Mouse (Mus musculus): ENCODE measurements around the gene Rmnd5b. TPM values are rescaled to one million over a fixed set of nuclear protein-coding genes. Genes with fewer than 3 reads are reported as not detected.

Gene Rmnd5b
- polyA plus RNA-seq (2015; fragmentation: Nextera tagmentation; extraction: Ambion mirVana), result 80.0 and 82.7 TPM in 2 replicates

DNA sequence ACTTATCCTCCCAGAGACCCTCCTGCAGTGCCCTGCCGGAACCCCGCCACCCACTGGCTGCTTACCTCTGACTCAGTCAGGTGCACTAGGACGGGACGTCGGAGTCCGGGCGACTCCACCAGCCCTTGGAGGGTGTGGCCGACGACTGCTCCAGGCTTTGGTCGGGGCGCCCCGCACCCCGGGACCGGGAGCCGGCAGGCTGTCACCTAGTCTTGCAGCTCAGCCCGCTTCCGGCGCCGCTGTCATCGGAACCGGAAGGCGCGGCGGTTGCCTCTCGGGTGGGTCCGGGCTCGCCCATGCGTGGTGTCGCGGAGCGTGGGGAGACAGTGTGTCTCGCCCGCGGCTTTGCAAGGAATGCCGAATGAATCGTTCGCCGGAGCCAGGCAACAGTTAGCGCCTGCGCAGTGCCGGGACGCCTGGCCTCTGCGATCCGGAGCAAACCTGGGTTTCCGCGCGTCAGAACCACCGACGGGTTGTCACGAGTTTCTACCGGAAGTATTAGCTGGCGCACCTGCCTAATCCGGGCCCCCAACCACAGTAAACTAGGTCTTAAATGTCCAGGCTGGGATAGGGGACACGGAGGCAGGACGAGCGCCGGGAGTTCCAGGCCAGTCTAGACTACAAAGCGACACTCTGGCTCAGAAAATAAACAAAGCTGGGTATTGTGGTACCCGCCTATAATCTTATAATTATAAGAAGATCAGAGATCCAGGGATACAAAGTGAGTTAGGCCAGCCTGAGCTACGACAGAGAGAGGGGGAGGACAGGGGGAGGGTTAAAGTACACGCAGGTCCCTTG, at the start of gene Rmnd5b:
TSS of gene Rmnd5b (minus strand) at position 372 of the 798 bp plus-strand sequence.
- peaks cover 15% of the 10 kb centered on the region for H3K4me1 ChIP-seq (ENCODE audit: control insufficient read depth, insufficient read depth, low read length)
- peak; percentile 94 for ATAC-seq
- peak within 1 kb of the TSS; percentile 75 for H3K4me3 ChIP-seq (ENCODE audit: low read depth, low read length)
- no peaks in the 10 kb centered on the region for H3K27me3 ChIP-seq (ENCODE audit: control insufficient read depth, insufficient read depth, low read depth, low read length)
- no peaks in the 10 kb centered on the region for H3K36me3 ChIP-seq (ENCODE audit: control insufficient read depth, insufficient read depth, low read length)
- under 1% methylated on average over 59 of the region's 61 CpGs for WGBS
- peak within 1 kb of the TSS; percentile 82 for H3K9ac ChIP-seq (ENCODE audit: low read depth, low read length)
- H3K27ac ChIP-seq (ENCODE audit: low read length), result peak within 1 kb of the TSS; percentile 79
- no peaks in the 10 kb centered on the region for H3K9me3 ChIP-seq (replicated peaks; ENCODE audit: control insufficient read depth, low read length, poor library complexity, severe bottlenecking)
- peak within 1 kb of the TSS; percentile 78 for H3K4me2 ChIP-seq (ENCODE audit: low read length)

GRCm38 (mm10) chr11:51681976-51682374, 46.3 kb upstream of the Rmnd5b start:
- no peaks in the 10 kb centered on the region for H3K27me3 ChIP-seq (ENCODE audit: control insufficient read depth, insufficient read depth, low read depth, low read length)
- no peaks in the 10 kb centered on the region for H3K9me3 ChIP-seq (replicated peaks; ENCODE audit: control insufficient read depth, low read length, poor library complexity, severe bottlenecking)
- H3K36me3 ChIP-seq (ENCODE audit: control insufficient read depth, insufficient read depth, low read length), result peaks cover 3% of the 10 kb centered on the region; the same call in 1 of the 2 replicates
- WGBS, result 46% methylated on average over 8 of the region's 8 CpGs
- peaks cover 2% of the 10 kb centered on the region; the same call in 1 of the 2 replicates for H3K4me1 ChIP-seq (ENCODE audit: control insufficient read depth, insufficient read depth, low read length)
- no peak overlapping the region for H3K4me3 ChIP-seq (ENCODE audit: low read depth, low read length)
- no peak overlapping the region for H3K27ac ChIP-seq (ENCODE audit: low read length)
- ATAC-seq, result no peak
- H3K9ac ChIP-seq (ENCODE audit: low read depth, low read length), result no peak overlapping the region
- H3K4me2 ChIP-seq (ENCODE audit: low read length), result no peak overlapping the region

DNA sequence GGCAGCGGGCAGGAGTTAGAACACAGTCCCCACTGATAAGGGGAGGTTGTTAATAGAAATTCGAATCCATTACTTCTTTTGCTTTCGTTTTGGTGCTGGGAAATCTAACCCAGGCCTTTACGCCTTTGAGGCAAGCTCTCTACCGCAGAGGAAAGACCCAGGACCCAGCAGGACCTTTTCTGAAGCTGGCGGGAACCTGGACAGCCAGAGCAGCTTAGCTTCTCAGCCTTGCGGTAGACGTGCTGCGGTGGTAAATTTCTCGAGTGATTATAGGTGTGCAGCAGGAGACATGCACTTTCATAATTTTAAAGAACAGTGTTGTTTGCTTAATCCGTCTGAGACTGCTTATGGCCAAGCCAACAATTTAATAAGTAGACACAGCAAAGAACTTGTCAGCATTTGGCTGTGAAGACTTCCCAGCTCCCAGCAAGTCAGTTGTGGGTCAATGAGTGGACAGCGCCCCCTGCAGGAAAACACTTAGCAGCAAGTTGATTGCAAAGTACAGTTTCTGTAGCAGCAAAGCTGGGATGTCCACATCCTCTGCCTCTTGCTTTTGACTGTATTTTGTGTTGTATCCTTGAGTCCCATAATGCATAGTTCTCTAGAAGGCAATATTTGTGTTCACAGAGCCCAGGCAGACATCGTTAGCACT, 45.8 kb upstream of the Rmnd5b start:
- Histone ChIP-seq H3K9me3 (replicated peaks; ENCODE audit: control insufficient read depth, low read length, poor library complexity, severe bottlenecking) (no peaks in the 10 kb centered on the region), H3K4me1 (ENCODE audit: control insufficient read depth, insufficient read depth, low read length) (no peaks in the 10 kb centered on the region), H3K27me3 (ENCODE audit: control insufficient read depth, insufficient read depth, low read depth, low read length) (no peaks in the 10 kb centered on the region), H3K4me2 (ENCODE audit: low read length) (0 out of 2 replicates have a peak overlapping the region, but pooled peaks have one; percentile 5), H3K27ac (ENCODE audit: low read length) (no peak overlapping the region), H3K9ac (ENCODE audit: low read depth, low read length) (no peak overlapping the region), H3K36me3 (ENCODE audit: control insufficient read depth, insufficient read depth, low read length) (peaks cover 3% of the 10 kb centered on the region; the same call in 1 of the 2 replicates), H3K4me3 (ENCODE audit: low read depth, low read length) (no peak overlapping the region)
- WGBS, result 29% methylated on average over 13 of the region's 13 CpGs
- ATAC-seq, result 0 out of 2 replicates have a peak, but pooled peaks have one; percentile 32

DNA sequence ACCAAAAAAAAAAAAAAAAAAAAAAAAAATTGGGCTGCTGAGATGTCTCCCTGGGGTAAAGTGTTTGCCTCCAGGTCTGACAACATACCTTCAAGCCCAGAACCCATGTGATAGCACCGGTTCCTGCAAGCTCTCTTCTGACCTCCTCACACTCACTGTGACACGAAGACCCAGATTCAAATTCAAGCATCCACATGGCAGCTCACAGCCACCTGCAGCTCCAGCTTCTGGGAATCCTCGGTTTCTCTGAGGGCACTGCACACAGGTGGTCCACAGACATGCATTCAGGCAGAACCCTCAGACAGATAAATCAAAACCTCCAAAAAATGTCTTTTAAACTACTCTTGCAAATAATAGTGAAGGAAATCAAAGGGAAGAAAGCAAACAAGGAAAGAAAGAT, 43.8 kb upstream of the Rmnd5b start:
- no peak for ATAC-seq
- Histone ChIP-seq H3K36me3 (ENCODE audit: control insufficient read depth, insufficient read depth, low read length) (no peaks in the 10 kb centered on the region), H3K4me3 (ENCODE audit: low read depth, low read length) (no peak overlapping the region), H3K9ac (ENCODE audit: low read depth, low read length) (no peak overlapping the region), H3K27ac (ENCODE audit: low read length) (no peak overlapping the region), H3K4me1 (ENCODE audit: control insufficient read depth, insufficient read depth, low read length) (no peaks in the 10 kb centered on the region), H3K9me3 (replicated peaks; ENCODE audit: control insufficient read depth, low read length, poor library complexity, severe bottlenecking) (no peaks in the 10 kb centered on the region), H3K4me2 (ENCODE audit: low read length) (no peak overlapping the region), H3K27me3 (ENCODE audit: control insufficient read depth, insufficient read depth, low read depth, low read length) (no peaks in the 10 kb centered on the region)
- WGBS, result 75% methylated on average over 3 of the region's 3 CpGs

GRCm38 (mm10) chr11:51677737-51678418, 42.2 kb upstream of the Rmnd5b start:
- no peak overlapping the region for H3K4me3 ChIP-seq (ENCODE audit: low read depth, low read length)
- H3K9ac ChIP-seq (ENCODE audit: low read depth, low read length), result no peak overlapping the region
- no peaks in the 10 kb centered on the region for H3K27me3 ChIP-seq (ENCODE audit: control insufficient read depth, insufficient read depth, low read depth, low read length)
- H3K36me3 ChIP-seq (ENCODE audit: control insufficient read depth, insufficient read depth, low read length), result no peaks in the 10 kb centered on the region
- no peak overlapping the region for H3K4me2 ChIP-seq (ENCODE audit: low read length)
- no peak overlapping the region for H3K27ac ChIP-seq (ENCODE audit: low read length)
- H3K9me3 ChIP-seq (replicated peaks; ENCODE audit: control insufficient read depth, low read length, poor library complexity, severe bottlenecking), result no peaks in the 10 kb centered on the region
- no peaks in the 10 kb centered on the region for H3K4me1 ChIP-seq (ENCODE audit: control insufficient read depth, insufficient read depth, low read length)
- WGBS, result 73% methylated on average over 6 of the region's 6 CpGs
- ATAC-seq, result no peak

- no peaks in the 10 kb centered on the region for H3K27me3 ChIP-seq (ENCODE audit: control insufficient read depth, insufficient read depth, low read depth, low read length)
- no peak overlapping the region for H3K4me2 ChIP-seq (ENCODE audit: low read length)
- no peak for ATAC-seq
- no peaks in the 10 kb centered on the region for H3K9me3 ChIP-seq (replicated peaks; ENCODE audit: control insufficient read depth, low read length, poor library complexity, severe bottlenecking)
- H3K36me3 ChIP-seq (ENCODE audit: control insufficient read depth, insufficient read depth, low read length), result no peaks in the 10 kb centered on the region
- H3K4me3 ChIP-seq (ENCODE audit: low read depth, low read length), result no peak overlapping the region
- H3K4me1 ChIP-seq (ENCODE audit: control insufficient read depth, insufficient read depth, low read length), result no peaks in the 10 kb centered on the region
- WGBS, result 78% methylated on average over 5 of the region's 5 CpGs
- no peak overlapping the region for H3K27ac ChIP-seq (ENCODE audit: low read length)
- H3K9ac ChIP-seq (ENCODE audit: low read depth, low read length), result no peak overlapping the region
These were observed 39.7 kb upstream of the Rmnd5b start for GRCm38 (mm10) chr11:51675386-51675785.

- Histone ChIP-seq H3K4me3 (ENCODE audit: low read depth, low read length) (no peak overlapping the region), H3K9ac (ENCODE audit: low read depth, low read length) (no peak overlapping the region), H3K27ac (ENCODE audit: low read length) (no peak overlapping the region), H3K27me3 (ENCODE audit: control insufficient read depth, insufficient read depth, low read depth, low read length) (no peaks in the 10 kb centered on the region), H3K4me1 (ENCODE audit: control insufficient read depth, insufficient read depth, low read length) (no peaks in the 10 kb centered on the region), H3K9me3 (replicated peaks; ENCODE audit: control insufficient read depth, low read length, poor library complexity, severe bottlenecking) (no peaks in the 10 kb centered on the region), H3K4me2 (ENCODE audit: low read length) (no peak overlapping the region), H3K36me3 (ENCODE audit: control insufficient read depth, insufficient read depth, low read length) (no peaks in the 10 kb centered on the region)
- no peak for ATAC-seq
- WGBS, result 88% methylated on average over 9 of the region's 9 CpGs
These were observed 37.6 kb upstream of the Rmnd5b start for GRCm38 (mm10) chr11:51673291-51673690.

DNA sequence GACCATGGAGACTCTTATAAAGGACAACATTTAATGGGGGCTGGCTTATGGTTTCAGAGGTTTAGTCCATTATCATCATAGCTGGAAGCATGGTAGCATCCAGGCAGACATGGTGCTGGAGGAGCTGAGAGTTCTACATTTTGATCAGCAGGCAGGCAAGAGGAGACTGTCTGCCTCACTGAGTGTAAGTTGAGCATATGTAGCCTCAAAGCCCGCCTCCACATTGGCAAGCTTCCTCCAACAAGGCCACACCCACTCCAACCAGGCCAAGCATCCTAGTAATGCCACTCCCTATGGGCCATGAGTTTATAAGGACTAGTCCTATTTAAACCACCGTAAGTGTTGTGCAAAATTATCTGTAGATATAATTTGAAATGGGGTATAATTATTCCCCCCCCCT, 35.7 kb upstream of the Rmnd5b start:
- Histone ChIP-seq H3K4me2 (ENCODE audit: low read length) (no peak overlapping the region), H3K4me1 (ENCODE audit: control insufficient read depth, insufficient read depth, low read length) (no peaks in the 10 kb centered on the region), H3K9ac (ENCODE audit: low read depth, low read length) (no peak overlapping the region), H3K36me3 (ENCODE audit: control insufficient read depth, insufficient read depth, low read length) (no peaks in the 10 kb centered on the region), H3K27ac (ENCODE audit: low read length) (no peak overlapping the region), H3K9me3 (replicated peaks; ENCODE audit: control insufficient read depth, low read length, poor library complexity, severe bottlenecking) (no peaks in the 10 kb centered on the region), H3K27me3 (ENCODE audit: control insufficient read depth, insufficient read depth, low read depth, low read length) (no peaks in the 10 kb centered on the region), H3K4me3 (ENCODE audit: low read depth, low read length) (no peak overlapping the region)
- ATAC-seq, result no peak
- 80% methylated on average over 2 of the region's 2 CpGs for WGBS

Data from midbrain, embryonic 16.5 days (tissue).